Mouse (Mus musculus) liver, postnatal 0 days (tissue): ENCODE data around the gene Fads2.

Experiments
- CTCF ChIP-seq: sonication (generic); IDR thresholded peaks from 2 replicates; pipeline ENCODE4 v1.5.1; 2016; ENCODE audit warnings: antibody characterized with exemption, low read depth
- EP300 ChIP-seq: IDR thresholded peaks from 2 replicates; pipeline ENCODE4 v1.6.1; 2016; ENCODE audit warnings: antibody characterized with exemption, low read depth, mild to moderate bottlenecking

DNA sequence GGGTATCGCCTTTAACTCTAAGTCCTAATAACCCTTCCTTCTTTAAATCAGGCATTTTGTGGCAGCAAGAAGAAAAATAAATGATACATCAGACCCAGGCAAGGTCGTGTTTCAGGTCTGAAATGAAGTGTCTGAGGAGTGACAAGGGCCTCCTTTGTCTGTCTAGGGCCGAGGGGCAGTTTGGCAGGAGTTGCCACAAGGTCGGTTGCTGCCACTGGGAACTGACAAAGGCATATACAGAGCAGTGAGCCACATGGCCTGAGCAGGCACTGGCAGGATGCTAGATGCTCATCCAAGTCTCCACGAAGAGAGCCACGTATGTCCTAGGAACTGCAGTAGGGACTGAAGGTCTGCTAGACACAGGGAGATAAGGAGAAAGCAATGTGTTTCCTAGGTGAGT, 23.2 kb downstream of the Fads2 start:
- TF ChIP-seq CTCF (no peak), EP300 (no peak)
